Mouse (Mus musculus): ENCODE measurements at regions not wholly inside any gene's neighbourhood (a gene's known extent, or its start where the extent isn't known, plus 50 kb on each side); places are given as distances from the start of the nearest gene placed in this dataset.
"Not testable (repeated sequence)": the region's sequence is repeated elsewhere in the genome, so short reads cannot be mapped to it uniquely, and the experiment has no call there.

GRCm38 (mm10) chr4:67378632-67379031 is 551.2 kb downstream of the Tlr4 start:
- Histone ChIP-seq H3K9me3 (no peaks in the 10 kb centered on the region), H3K9ac (no peak overlapping the region), H3K4me3 (no peak overlapping the region), H3K36me3 (no peaks in the 10 kb centered on the region), H3K27ac (no peak overlapping the region), H3K27me3 (no peaks in the 10 kb centered on the region), H3K4me2 (no peak overlapping the region), H3K4me1 (replicated peaks) (no peaks in the 10 kb centered on the region)
- ATAC-seq (ENCODE audit: low FRiP score): no peak
- 93% methylated on average over 4 of the region's 4 CpGs for WGBS

- no peak overlapping the region for H3K9ac ChIP-seq
- no peaks in the 10 kb centered on the region for H3K9me3 ChIP-seq
- 91% methylated on average over 2 of the region's 2 CpGs for WGBS
- H3K4me1 ChIP-seq (replicated peaks): no peaks in the 10 kb centered on the region
- no peaks in the 10 kb centered on the region for H3K36me3 ChIP-seq
- no peak overlapping the region for H3K27ac ChIP-seq
- no peaks in the 10 kb centered on the region for H3K27me3 ChIP-seq
- ATAC-seq (ENCODE audit: low FRiP score): no peak
- no peak overlapping the region for H3K4me2 ChIP-seq
- no peak overlapping the region for H3K4me3 ChIP-seq
Observed at GRCm38 (mm10) chr4:67387834-67388233, 560.5 kb downstream of the Tlr4 start.

GRCm38 (mm10) chr4:67402977-67403376 is 575.6 kb downstream of the Tlr4 start:
- Histone ChIP-seq H3K36me3 (no peaks in the 10 kb centered on the region), H3K4me1 (replicated peaks) (no peaks in the 10 kb centered on the region), H3K27me3 (no peaks in the 10 kb centered on the region), H3K27ac (no peak overlapping the region), H3K9ac (no peak overlapping the region), H3K9me3 (no peaks in the 10 kb centered on the region), H3K4me3 (no peak overlapping the region), H3K4me2 (no peak overlapping the region)
- ATAC-seq (ENCODE audit: low FRiP score): no peak
- WGBS: 91% methylated on average over 4 of the region's 4 CpGs

GRCm38 (mm10) chr4:67424064-67424463 is 596.7 kb downstream of the Tlr4 start:
- WGBS: 76% methylated on average over 1 of the region's 1 CpGs
- H3K4me3 ChIP-seq: no peak overlapping the region
- no peak overlapping the region for H3K27ac ChIP-seq
- no peaks in the 10 kb centered on the region for H3K36me3 ChIP-seq
- H3K27me3 ChIP-seq: no peaks in the 10 kb centered on the region
- no peaks in the 10 kb centered on the region for H3K9me3 ChIP-seq
- ATAC-seq (ENCODE audit: low FRiP score): no peak
- no peaks in the 10 kb centered on the region for H3K4me1 ChIP-seq (replicated peaks)
- H3K9ac ChIP-seq: no peak overlapping the region
- H3K4me2 ChIP-seq: no peak overlapping the region

- WGBS: 73% methylated on average over 6 of the region's 6 CpGs
- H3K9me3 ChIP-seq: no peaks in the 10 kb centered on the region
- no peak overlapping the region for H3K4me2 ChIP-seq
- H3K36me3 ChIP-seq: no peaks in the 10 kb centered on the region
- no peaks in the 10 kb centered on the region for H3K4me1 ChIP-seq (replicated peaks)
- H3K27me3 ChIP-seq: no peaks in the 10 kb centered on the region
- H3K4me3 ChIP-seq: no peak overlapping the region
- no peak for ATAC-seq (ENCODE audit: low FRiP score)
- no peak overlapping the region for H3K9ac ChIP-seq
- H3K27ac ChIP-seq: no peak overlapping the region
Observed at GRCm38 (mm10) chr4:67425712-67426111, 598.3 kb downstream of the Tlr4 start.

GRCm38 (mm10) chr4:67447835-67448234 is 620.5 kb downstream of the Tlr4 start:
- Histone ChIP-seq H3K9me3 (no peaks in the 10 kb centered on the region), H3K4me3 (no peak overlapping the region), H3K27me3 (no peaks in the 10 kb centered on the region), H3K4me1 (replicated peaks) (no peaks in the 10 kb centered on the region), H3K27ac (no peak overlapping the region), H3K36me3 (no peaks in the 10 kb centered on the region), H3K4me2 (no peak overlapping the region), H3K9ac (no peak overlapping the region)
- 92% methylated on average over 3 of the region's 3 CpGs for WGBS
- no peak for ATAC-seq (ENCODE audit: low FRiP score)

- H3K4me2 ChIP-seq; H3K36me3 ChIP-seq; H3K9ac ChIP-seq; H3K4me3 ChIP-seq; H3K4me1 ChIP-seq (replicated peaks); H3K27me3 ChIP-seq; H3K27ac ChIP-seq; H3K9me3 ChIP-seq; ATAC-seq (ENCODE audit: low FRiP score): not testable (repeated sequence)
- 97% methylated on average over 2 of the region's 2 CpGs for WGBS
Observed at GRCm38 (mm10) chr4:67459871-67460270, 632.5 kb downstream of the Tlr4 start.

- no peaks in the 10 kb centered on the region for H3K9me3 ChIP-seq
- no peak for ATAC-seq (ENCODE audit: low FRiP score)
- WGBS: 70% methylated on average over 1 of the region's 1 CpGs
- H3K4me3 ChIP-seq: no peak overlapping the region
- H3K4me2 ChIP-seq: no peak overlapping the region
- H3K9ac ChIP-seq: no peak overlapping the region
- H3K27me3 ChIP-seq: no peaks in the 10 kb centered on the region
- no peaks in the 10 kb centered on the region for H3K36me3 ChIP-seq
- H3K4me1 ChIP-seq (replicated peaks): no peaks in the 10 kb centered on the region
- H3K27ac ChIP-seq: no peak overlapping the region
Observed at GRCm38 (mm10) chr4:67473034-67473433, 645.6 kb downstream of the Tlr4 start.

GRCm38 (mm10) chr4:67477264-67477845 is 650.0 kb downstream of the Tlr4 start:
- no peaks in the 10 kb centered on the region for H3K36me3 ChIP-seq

GRCm38 (mm10) chr4:67478081-67478480 is 650.7 kb downstream of the Tlr4 start:
- H3K36me3 ChIP-seq: no peaks in the 10 kb centered on the region
- no peak overlapping the region for H3K9ac ChIP-seq
- H3K4me1 ChIP-seq (replicated peaks): no peaks in the 10 kb centered on the region
- no peaks in the 10 kb centered on the region for H3K9me3 ChIP-seq
- no peak overlapping the region for H3K27ac ChIP-seq
- H3K4me3 ChIP-seq: no peak overlapping the region
- H3K4me2 ChIP-seq: no peak overlapping the region
- 50% methylated on average over 2 of the region's 2 CpGs for WGBS
- no peaks in the 10 kb centered on the region for H3K27me3 ChIP-seq
- ATAC-seq (ENCODE audit: low FRiP score): no peak; the same call in 1 of the 2 replicates

More at GRCm38 (mm10) chr4:67477264-67477845, 650.0 kb downstream of the Tlr4 start:
- no peak overlapping the region for H3K9ac ChIP-seq
- no peaks in the 10 kb centered on the region for H3K4me1 ChIP-seq (replicated peaks)
- WGBS: 11% methylated on average over 6 of the region's 6 CpGs
- H3K9me3 ChIP-seq: no peaks in the 10 kb centered on the region
- H3K4me3 ChIP-seq: no peak overlapping the region
- H3K27me3 ChIP-seq: no peaks in the 10 kb centered on the region
- H3K4me2 ChIP-seq: no peak overlapping the region
- H3K27ac ChIP-seq: no peak overlapping the region
- ATAC-seq (ENCODE audit: low FRiP score): peak; percentile 92

GRCm38 (mm10) chr4:67522235-67522634 is 694.9 kb downstream of the Tlr4 start:
- Histone ChIP-seq H3K4me2 (no peak overlapping the region), H3K36me3 (no peaks in the 10 kb centered on the region), H3K4me1 (replicated peaks) (no peaks in the 10 kb centered on the region), H3K27me3 (no peaks in the 10 kb centered on the region), H3K9ac (no peak overlapping the region), H3K27ac (no peak overlapping the region), H3K9me3 (no peaks in the 10 kb centered on the region), H3K4me3 (no peak overlapping the region)
- ATAC-seq (ENCODE audit: low FRiP score): no peak
- WGBS: 88% methylated on average over 4 of the region's 4 CpGs

GRCm38 (mm10) chr4:67523158-67523557 is 695.8 kb downstream of the Tlr4 start:
- 79% methylated on average over 2 of the region's 2 CpGs for WGBS
- H3K4me2 ChIP-seq: no peak overlapping the region
- no peak overlapping the region for H3K4me3 ChIP-seq
- no peaks in the 10 kb centered on the region for H3K9me3 ChIP-seq
- no peak for ATAC-seq (ENCODE audit: low FRiP score)
- no peaks in the 10 kb centered on the region for H3K36me3 ChIP-seq
- H3K27me3 ChIP-seq: no peaks in the 10 kb centered on the region
- no peak overlapping the region for H3K27ac ChIP-seq
- H3K4me1 ChIP-seq (replicated peaks): no peaks in the 10 kb centered on the region
- H3K9ac ChIP-seq: no peak overlapping the region

GRCm38 (mm10) chr4:67529586-67529985 is 702.2 kb downstream of the Tlr4 start:
- no peaks in the 10 kb centered on the region for H3K9me3 ChIP-seq
- no peaks in the 10 kb centered on the region for H3K4me1 ChIP-seq (replicated peaks)
- H3K36me3 ChIP-seq: no peaks in the 10 kb centered on the region
- no peak overlapping the region for H3K4me2 ChIP-seq
- H3K4me3 ChIP-seq: no peak overlapping the region
- H3K27me3 ChIP-seq: no peaks in the 10 kb centered on the region
- no peak for ATAC-seq (ENCODE audit: low FRiP score)
- no peak overlapping the region for H3K9ac ChIP-seq
- 66% methylated on average over 3 of the region's 3 CpGs for WGBS
- no peak overlapping the region for H3K27ac ChIP-seq
